Mouse (Mus musculus) T-helper 17 cell (primary cell): ENCODE results near the gene Dip2b.

ENCODE experiments used
- in situ Hi-C, 2 experiments: fragments of 300-600 bp; cut with MboI, MseI; formaldehyde crosslinking; loops; 1 replicate in 1 of 2; 2 replicates in 1 of 2; pipeline ENCODE4 v1.15.1; 2025; ENCODE audit warnings: high pct_unique_total_duplicates in 2 of 2

Gene Dip2b

DNA sequence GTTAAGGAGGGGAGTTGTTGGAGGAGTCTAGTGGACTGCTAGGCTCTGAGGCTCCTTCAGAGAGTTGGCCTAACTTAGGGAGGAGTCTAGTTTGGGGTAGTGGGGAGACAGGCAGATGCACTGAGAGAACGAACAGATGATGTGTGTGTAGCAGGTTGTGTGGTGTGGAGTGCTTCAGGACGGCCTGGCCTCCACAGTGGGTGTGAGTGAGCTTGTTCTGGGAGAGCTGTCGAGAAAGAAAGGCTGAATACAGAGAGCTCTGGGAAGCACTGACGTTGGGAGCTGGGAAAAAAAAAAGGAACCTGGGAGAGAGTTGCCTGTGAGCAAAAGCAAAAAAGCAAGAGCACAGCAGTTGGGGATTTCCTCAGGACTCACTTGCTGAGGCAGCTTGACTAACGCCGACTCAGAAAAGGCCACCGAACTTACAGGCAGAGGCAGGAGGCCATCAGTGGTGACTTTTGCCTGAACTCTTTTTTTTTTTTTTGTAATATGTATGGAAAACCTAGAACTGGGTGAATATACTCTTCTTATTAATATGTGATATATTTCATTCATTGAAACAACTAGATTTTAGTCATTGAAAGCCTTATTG, 11.1 kb downstream of the Dip2b start:
- in situ Hi-C loops = loop anchor here (5.0 to 25.0 kb wide), 2 partner anchors 43 to 1213 kb away; partner anchors contain the start of gene Nr4a1 (in 1 of the 2)

DNA sequence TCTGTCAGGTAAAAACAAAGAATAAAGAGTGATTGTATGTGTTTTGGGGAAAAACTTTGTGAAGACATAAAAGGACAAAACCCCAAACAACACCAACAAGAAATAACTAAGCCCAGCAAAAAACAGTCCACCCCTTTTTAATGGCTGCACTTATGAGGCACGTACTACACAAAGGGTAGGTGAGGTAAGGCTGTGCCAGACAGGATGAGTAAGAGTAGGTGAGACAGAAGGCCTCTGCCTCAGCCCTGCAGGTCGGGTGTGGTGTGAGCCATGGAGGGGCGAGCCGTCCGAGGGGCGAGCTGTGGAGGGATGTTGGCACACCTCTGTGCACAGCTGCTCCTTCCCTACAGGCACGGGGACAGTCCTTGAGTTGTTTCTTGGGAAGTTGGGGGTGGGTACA, 12.5 kb downstream of the Dip2b start:
- in situ Hi-C loops = loop anchor here in 1 of 2 experiments (25.0 kb wide), 1 partner anchor 1211 kb away; the partner anchor contains the start of gene Nr4a1

- in situ Hi-C loops = loop anchor here in 1 of 2 experiments (25.0 kb wide), 1 partner anchor 1210 kb away; the partner anchor contains the start of gene Nr4a1
These were observed 14.3 kb downstream of the Dip2b start for GRCm38 (mm10) chr15:100052726-100053125.

DNA sequence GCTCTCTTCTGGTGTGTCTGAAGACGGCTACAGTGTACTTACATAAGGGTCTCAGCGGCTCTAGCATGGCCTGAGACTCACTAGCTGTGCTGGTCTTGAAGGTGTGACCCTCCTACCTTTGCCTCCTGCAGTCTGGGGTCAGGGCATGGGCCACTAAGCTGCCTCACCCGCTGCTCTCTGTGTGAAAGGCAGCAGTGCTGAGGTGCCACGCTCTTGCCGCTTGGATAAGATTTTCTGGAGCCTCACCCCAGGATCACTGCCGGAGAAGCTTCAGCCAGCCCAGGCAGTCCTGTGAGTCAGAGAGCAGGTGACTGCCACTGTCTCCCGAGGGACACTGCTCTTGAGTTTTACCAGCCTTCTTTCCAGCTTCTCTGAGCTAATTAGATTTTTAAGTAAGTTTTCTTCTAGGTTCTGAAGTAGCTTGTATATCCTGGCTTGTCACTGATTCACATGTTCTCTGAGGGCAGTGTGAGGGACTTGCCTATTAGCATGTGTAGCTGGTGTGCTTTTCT, 18.0 kb downstream of the Dip2b start:
- in situ Hi-C loops = loop anchor here in 1 of 2 experiments (25.0 kb wide), 1 partner anchor 1206 kb away; the partner anchor contains the start of gene Nr4a1

- in situ Hi-C loops = loop anchor here in 1 of 2 experiments (25.0 kb wide), 1 partner anchor 1205 kb away; the partner anchor contains the start of gene Nr4a1
These were observed 19.2 kb downstream of the Dip2b start for GRCm38 (mm10) chr15:100057698-100058097.

GRCm38 (mm10) chr15:100058143-100058542, 19.7 kb downstream of the Dip2b start:
- in situ Hi-C loops = loop anchor here in 1 of 2 experiments (25.0 kb wide), 1 partner anchor 1204 kb away; the partner anchor contains the start of gene Nr4a1

DNA sequence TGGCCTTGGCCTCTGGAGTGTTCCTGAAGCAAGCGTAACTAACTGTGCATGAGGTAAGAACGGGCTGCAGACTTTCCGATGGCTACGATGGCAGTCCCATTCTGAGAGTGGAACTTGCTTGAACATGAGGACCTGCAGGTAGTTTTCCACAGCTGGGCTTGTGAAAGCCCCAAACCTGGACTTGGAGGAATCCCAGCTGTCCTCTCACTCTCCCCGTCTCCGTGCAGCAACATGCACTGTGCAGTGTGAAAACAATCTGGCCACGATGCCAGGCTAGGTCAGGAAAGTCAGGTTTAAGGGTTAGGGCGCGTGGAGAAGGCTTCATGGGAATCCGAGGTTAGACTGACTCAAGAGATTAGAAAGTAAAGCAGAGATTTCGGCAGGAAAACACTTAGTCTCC, 20.4 kb downstream of the Dip2b start:
- in situ Hi-C loops = loop anchor here in 1 of 2 experiments (25.0 kb wide), 1 partner anchor 1203 kb away; the partner anchor contains the start of gene Nr4a1

DNA sequence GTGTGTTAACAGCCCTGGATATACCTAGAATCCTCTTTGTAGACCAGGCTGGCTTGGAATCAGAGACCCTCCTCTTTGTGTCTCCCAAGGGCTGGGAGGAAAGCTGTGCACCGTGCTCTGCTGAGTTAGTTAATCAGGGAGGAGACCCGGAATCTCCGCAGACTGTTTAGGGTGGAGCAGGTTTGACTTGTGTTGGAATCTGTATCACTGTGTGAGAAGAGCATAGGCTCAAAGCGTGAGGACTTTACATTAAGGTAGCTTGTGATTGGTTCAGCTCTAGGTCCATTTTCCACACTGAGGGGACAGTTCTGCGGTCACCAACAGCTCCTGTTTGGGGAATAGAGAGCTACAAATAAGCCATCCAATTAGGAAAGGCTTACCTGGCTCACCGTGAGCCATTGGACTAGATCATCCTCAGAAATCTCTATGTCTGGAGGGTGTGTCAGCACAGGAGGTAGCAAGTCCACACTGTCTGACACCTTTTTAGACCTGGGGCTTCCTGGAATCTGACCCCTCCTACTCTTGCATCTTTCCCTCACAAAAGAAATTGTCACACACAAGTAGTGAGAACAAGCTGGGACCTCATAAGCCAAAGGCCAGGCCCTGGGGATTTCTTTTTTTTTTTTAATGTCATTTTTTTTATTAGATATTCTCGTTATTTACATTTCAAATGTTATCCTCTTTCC, 21.3 kb downstream of the Dip2b start:
- in situ Hi-C loops = loop anchor here in 1 of 2 experiments (25.0 kb wide), 1 partner anchor 1203 kb away; the partner anchor contains the start of gene Nr4a1

DNA sequence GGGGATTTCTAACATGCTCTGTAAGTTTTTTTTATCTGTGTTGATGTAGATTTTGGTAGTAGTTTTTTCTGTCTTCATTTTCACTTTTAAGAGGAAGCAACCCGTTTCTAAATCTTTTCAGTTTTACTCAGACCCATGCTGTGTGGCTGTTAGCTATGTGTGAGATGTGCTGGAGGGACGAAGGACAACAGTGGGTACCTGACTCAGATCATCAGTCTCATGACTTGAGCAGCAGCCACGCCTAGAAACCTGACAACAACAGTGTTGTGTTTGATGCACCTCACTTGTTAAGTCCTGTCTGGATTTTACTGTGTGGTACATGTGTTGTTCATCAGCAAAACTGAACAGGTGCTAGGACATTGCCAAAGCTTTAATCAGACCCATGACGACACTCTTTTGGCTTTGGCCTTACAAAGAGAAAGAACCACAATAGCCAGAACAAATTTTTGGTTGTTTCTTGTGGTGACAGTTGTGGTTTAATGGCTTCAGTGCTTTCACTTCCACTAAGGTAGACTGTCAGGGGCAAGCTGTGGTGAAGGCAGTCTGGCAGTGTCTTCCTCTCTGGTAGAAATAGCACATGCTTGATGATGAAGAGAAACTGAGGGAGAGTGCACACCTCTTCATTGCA, 22.2 kb downstream of the Dip2b start:
- in situ Hi-C loops = loop anchor here in 1 of 2 experiments (25.0 kb wide), 1 partner anchor 1202 kb away; the partner anchor contains the start of gene Nr4a1

- in situ Hi-C loops = loop anchor here in 1 of 2 experiments (25.0 kb wide), 1 partner anchor 1201 kb away; the partner anchor contains the start of gene Nr4a1
These were observed 22.9 kb downstream of the Dip2b start for GRCm38 (mm10) chr15:100061377-100061776.

DNA sequence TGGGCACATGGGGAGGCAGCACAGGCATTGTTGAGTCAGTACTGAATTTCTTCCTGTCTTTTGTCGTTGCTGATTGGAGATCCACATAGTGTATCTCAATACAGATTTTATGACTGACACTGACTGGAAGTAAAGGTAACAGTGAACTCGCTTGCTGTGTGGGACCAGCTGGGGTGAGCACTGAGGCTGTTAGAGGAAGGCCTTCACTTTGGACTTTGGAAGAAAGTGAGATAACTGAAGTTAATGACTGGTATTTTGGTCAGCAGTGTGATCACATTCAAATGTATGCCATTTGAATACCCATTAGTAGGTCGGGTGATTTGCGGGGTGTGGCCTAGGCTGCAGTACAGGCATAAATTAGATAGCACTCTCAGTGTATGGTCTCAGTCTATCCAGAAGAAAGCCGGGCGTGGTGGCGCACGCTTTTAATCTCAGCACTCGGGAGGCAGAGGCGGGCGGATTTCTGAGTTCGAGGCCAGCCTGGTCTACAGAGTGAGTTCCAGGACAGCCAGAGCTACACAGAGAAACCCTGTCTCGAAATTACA, 24.8 kb downstream of the Dip2b start:
- in situ Hi-C loops = loop anchor here in 1 of 2 experiments (25.0 kb wide), 1 partner anchor 1199 kb away; the partner anchor contains the start of gene Nr4a1

- in situ Hi-C loops = loop anchor here in 1 of 2 experiments (25.0 kb wide), 1 partner anchor 1196 kb away; the partner anchor contains the start of gene Nr4a1
These were observed 28.2 kb downstream of the Dip2b start for GRCm38 (mm10) chr15:100066702-100067101.

DNA sequence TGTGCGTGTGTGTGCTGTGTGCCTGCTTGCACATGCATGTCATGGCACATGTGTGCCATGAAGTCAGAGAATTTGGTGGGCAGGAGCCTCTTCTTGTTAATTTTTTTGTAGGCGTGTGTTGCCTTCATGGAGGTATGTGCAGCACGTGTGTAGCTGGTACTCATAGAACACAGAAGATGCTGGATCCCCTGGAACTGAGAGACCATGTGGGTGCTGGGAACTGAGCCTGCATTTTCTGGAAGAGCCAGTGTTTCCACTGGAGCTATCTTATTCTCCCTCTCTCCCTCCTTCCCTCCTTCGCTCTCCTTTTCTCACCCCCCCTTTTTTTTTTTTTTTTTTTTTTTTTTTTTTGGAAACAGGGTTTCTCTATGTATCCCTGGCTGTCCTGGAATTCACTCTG, 30.6 kb downstream of the Dip2b start:
- in situ Hi-C loops = loop anchor here in 1 of 2 experiments (25.0 kb wide), 1 partner anchor 1193 kb away; the partner anchor contains the start of gene Nr4a1

- in situ Hi-C loops = loop anchor here in 1 of 2 experiments (25.0 kb wide), 1 partner anchor 1192 kb away; the partner anchor contains the start of gene Nr4a1
These were observed 31.6 kb downstream of the Dip2b start for GRCm38 (mm10) chr15:100070021-100070420.

DNA sequence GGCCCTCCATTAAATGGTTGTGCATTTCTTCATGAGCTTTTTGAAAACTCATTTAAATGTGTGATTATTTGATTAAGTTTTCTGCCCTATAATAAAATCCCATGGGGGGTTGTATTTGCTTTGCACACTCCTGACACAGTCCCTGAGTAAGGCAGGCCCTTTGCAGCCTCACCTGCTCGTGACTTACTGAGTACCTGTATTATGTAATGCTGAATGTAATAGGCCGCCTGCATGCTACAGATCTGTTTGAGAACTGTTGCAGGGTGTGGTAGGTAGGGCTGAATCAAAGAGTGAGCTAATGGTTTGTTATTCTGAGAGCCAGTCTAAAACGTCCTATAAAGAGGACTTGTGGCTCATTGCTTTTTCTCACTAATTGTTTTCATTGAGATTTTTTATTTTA, 33.4 kb downstream of the Dip2b start:
- in situ Hi-C loops = loop anchor here in 1 of 2 experiments (25.0 kb wide), 1 partner anchor 1190 kb away; the partner anchor contains the start of gene Nr4a1

GRCm38 (mm10) chr15:100073696-100074453, 35.4 kb downstream of the Dip2b start:
- in situ Hi-C loops = loop anchor here in 1 of 2 experiments (25.0 kb wide), 1 partner anchor 1188 kb away; the partner anchor contains the start of gene Nr4a1

DNA sequence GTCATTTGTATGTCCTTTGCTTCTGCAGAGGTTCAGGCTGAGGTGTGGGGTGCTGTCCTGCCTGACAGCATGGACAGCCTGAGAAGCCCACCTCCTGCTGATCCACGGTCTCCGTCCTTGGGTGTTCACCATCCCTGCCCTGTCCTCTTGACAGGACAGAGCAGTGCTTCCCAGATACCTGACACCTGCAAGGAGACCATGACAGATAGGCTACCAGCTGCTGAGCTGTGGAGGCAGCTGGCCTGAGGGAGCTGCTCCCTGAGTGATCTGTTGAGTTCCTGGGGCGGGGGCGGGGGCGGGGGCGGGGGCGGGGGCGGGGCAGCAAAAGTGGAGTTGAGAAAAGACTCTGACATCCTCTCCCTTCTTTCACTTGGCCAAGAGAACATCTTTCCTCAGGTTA, 36.3 kb downstream of the Dip2b start:
- in situ Hi-C loops = loop anchor here in 1 of 2 experiments (25.0 kb wide), 1 partner anchor 1188 kb away; the partner anchor contains the start of gene Nr4a1

DNA sequence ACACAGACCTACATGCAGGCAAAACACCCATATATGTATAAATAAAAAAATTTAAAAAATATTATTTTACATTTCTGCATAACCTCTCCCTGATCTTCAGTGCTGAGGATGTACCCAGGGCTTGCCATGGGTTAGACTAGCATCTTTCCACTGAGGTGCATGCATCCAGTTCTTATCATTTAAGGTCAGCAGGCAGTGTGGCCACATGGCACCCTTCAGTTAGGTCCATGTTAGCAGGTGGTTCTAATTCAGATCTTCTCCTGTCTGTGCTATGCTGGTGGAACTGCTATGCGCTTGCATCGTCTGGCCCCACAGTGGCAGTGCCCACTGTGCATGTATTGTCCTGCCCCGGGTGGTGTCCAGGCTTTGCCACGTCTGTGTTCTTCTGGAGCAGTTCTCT, 37.9 kb downstream of the Dip2b start:
- in situ Hi-C loops = no loop called here

- in situ Hi-C loops = no loop called here
These were observed 42.5 kb downstream of the Dip2b start for GRCm38 (mm10) chr15:100080833-100081477.
